8 mouse cellular contexts compared by ENCODE assay signal in the genomic region with DNA sequence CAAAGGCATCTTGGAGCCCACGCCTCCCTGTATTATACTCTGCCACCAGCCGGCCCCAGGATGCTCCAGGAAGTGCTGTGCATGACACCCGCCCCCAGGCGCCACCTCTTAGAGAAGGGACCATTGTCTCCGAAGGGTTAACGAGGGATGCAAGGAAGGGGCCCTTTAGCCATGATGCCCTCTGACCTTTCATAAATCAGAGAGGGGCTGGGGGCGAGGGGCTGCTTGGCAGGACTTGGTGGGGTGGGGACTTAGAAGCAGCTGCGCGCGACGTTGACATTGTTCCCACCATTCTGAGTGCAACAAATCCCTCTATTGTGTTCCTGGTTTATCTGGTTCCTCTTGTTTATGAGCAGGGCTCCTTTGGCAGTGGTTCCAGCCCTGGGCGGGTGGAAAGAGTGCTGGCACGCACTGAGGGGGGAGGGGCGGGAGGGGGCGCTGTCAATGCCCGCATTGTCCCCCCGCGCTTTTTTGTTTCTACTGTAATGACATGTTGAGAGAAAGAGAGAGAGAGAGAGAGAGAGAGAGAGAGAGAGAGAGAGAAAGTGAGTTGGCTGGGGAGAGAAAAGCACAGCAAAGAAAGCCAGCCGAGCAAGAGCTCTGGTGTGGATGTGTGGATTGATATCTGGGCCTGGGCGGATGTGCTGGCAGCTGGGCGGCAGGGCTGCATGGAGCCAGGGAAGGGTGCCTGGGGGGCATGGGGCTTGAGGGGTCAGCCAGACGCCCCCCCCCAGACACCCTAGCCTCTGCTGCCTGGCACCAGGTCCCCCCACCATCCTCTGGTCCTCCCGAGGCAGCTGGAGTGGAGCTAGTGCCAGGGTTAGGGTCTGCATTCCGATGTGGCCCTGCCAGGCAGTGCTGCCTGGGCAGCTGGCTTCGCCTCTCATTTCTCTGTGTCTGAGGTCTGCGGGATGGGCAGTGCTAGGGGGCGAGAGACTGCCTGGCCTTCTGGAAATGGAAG. TPM values are rescaled to one million over a fixed set of nuclear protein-coding genes. Genes with fewer than 3 reads are reported as not detected.
A peak's percentile ranks its signal among the peaks of the same experiment; 100 is the strongest.
DNase-seq lines count a peak whose midpoint lies in the region; ATAC-seq and TF ChIP-seq lines count a peak whose summit lies in the region.

No protein-coding gene starts in this region.

- H3K4me1 ChIP-seq in heart, adult 2 months (ENCODE audit: control insufficient read depth, insufficient read depth, low read length): peaks cover 3% of the 10 kb centered on the region; the same call in 1 of the 2 replicates
- H3K4me1 ChIP-seq in stomach, postnatal 0 days (replicated peaks; ENCODE audit: control insufficient read depth, insufficient read depth): 0 out of 2 replicates have a peak, but pooled peaks cover 2% of the 10 kb centered on the region

- peak overlapping the region; percentile 26; the same call in 1 of the 2 replicates for H3K9ac ChIP-seq in heart, adult 2 months (ENCODE audit: low read depth, low read length)
- peak overlapping the region; percentile 35; the same call in 1 of the 2 replicates for H3K9ac ChIP-seq in stomach, postnatal 0 days (ENCODE audit: low read length)

- no peaks in the 10 kb centered on the region for H3K27me3 ChIP-seq in heart, adult 2 months (ENCODE audit: control insufficient read depth, insufficient read depth, low read length)
- H3K27me3 ChIP-seq in stomach, postnatal 0 days (ENCODE audit: control insufficient read depth, insufficient read depth, low read length): no peaks in the 10 kb centered on the region

- H3K9me3 ChIP-seq in stomach, postnatal 0 days (ENCODE audit: control insufficient read depth, low read length): no peaks in the 10 kb centered on the region

- no peak for TF ChIP-seq EP300 in heart, adult 2 months (IDR thresholded peaks at IDR 0.05; ENCODE audit: insufficient read depth, low read depth, low read length)
- no peak for TF ChIP-seq EP300 in stomach, postnatal 0 days (optimal IDR thresholded peaks at IDR 0.05)

- H3K27ac ChIP-seq in heart, adult 2 months: peak overlapping the region; percentile 63
- peak overlapping the region; percentile 70 for H3K27ac ChIP-seq in stomach, postnatal 0 days (replicated peaks)

- intact Hi-C loops in heart, adult 2 months (cut with DNase I): no loop called here

- TF ChIP-seq CTCF in brain, embryonic 14.5 days (IDR thresholded peaks at IDR 0.05; ENCODE audit: borderline replicate concordance, extremely low read depth, insufficient read depth, insufficient read length): no peak
- no peak for TF ChIP-seq CTCF in heart, adult 2 months (IDR thresholded peaks at IDR 0.05)
- TF ChIP-seq CTCF in stomach, postnatal 0 days (IDR thresholded peaks at IDR 0.05; ENCODE audit: low read depth): no peak

- H3K4me3 ChIP-seq in heart, adult 2 months: no peak overlapping the region
- H3K4me3 ChIP-seq in stomach, postnatal 0 days (ENCODE audit: low read depth, low read length): no peak overlapping the region

- WGBS in heart, adult 2 months: 29% methylated on average over 27 of the region's 27 CpGs
- 32% methylated on average over 27 of the region's 27 CpGs for WGBS in stomach, postnatal 0 days

- peak; percentile 44; the same call in 1 of the 2 replicates for ATAC-seq in frontal cortex, adult (ENCODE audit: low TSS enrichment)
- peak; percentile 49; the same call in 1 of the 2 replicates for ATAC-seq in stomach, postnatal 0 days (ENCODE audit: low FRiP score, low TSS enrichment)

- peak overlapping the region; percentile 29 for H3K4me2 ChIP-seq in stomach, postnatal 0 days (replicated peaks; ENCODE audit: low read depth)

- no peaks in the 10 kb centered on the region for H3K36me3 ChIP-seq in heart, adult 2 months (ENCODE audit: control insufficient read depth, insufficient read depth, low read length)
- H3K36me3 ChIP-seq in stomach, postnatal 0 days (ENCODE audit: control insufficient read depth, insufficient read depth, low read length): no peaks in the 10 kb centered on the region

- no peak for TF ChIP-seq POLR2A in brain, embryonic 14.5 days (IDR thresholded peaks at IDR 0.05; ENCODE audit: borderline replicate concordance, extremely low read depth, insufficient read depth, insufficient read length, poor library complexity, severe bottlenecking)
- no peak for TF ChIP-seq POLR2A in heart, adult 2 months (IDR thresholded peaks at IDR 0.05; ENCODE audit: insufficient read depth, low read depth, low read length)

- no peak for DNase-seq in frontal cortex, postnatal 14 days (ENCODE audit: low spot score in 2 of 2)
- DNase-seq in brain, embryonic 14.5 days (ENCODE audit: low read depth): peak; percentile 94
- peak; percentile 34 to 49 for DNase-seq in heart, adult 2 months
- peak; percentile 82 for DNase-seq in layer of hippocampus, adult 9-11 months
- peak; percentile 66 to 79 for DNase-seq in lung, postnatal 4 days
- peak; percentile 52 for DNase-seq in stomach, postnatal 0 days (ENCODE audit: low spot score)
- no peak for DNase-seq in thymus, postnatal 10 days (ENCODE audit: low spot score in 2 of 2)

- H3K79me2 ChIP-seq in heart, adult 2 months (replicated peaks; ENCODE audit: control insufficient read depth, insufficient read depth, low read length): no peaks in the 10 kb centered on the region

RNA-seq across cellular contexts. Expression of gene Sox10, which starts 28.1 kb away (rescaled TPM):
- polyA plus RNA-seq in brain, embryonic 14.5 days (2012; rRNA removed): 5.6 and 11.3 TPM in 2 replicates
- 1 to 10 TPM; 1.1 to 1.3 TPM for total RNA-seq in heart, adult 2 months (2021)
- 4.5 and 4.9 TPM in 2 replicates for polyA plus RNA-seq in heart, adult 2 months (2012; rRNA removed)
- 3.6 and 3.9 TPM in 2 replicates for polyA plus RNA-seq in stomach, postnatal 0 days (2015; fragmentation: Nextera tagmentation; extraction: Ambion mirVana)

RNA-seq across cellular contexts. Expression of gene Pick1, which starts 35.8 kb away (rescaled TPM):
- polyA plus RNA-seq in brain, embryonic 14.5 days (2012; rRNA removed): 102 and 109 TPM in 2 replicates
- total RNA-seq in heart, adult 2 months (2021): 10 to 100 TPM; 21.3 to 24.0 TPM
- polyA plus RNA-seq in heart, adult 2 months (2012; rRNA removed): 27.7 and 35.5 TPM in 2 replicates
- 25.7 and 26.7 TPM in 2 replicates for polyA plus RNA-seq in stomach, postnatal 0 days (2015; fragmentation: Nextera tagmentation; extraction: Ambion mirVana)

RNA-seq across cellular contexts. Expression of gene Gm49486, which starts 36.0 kb away (rescaled TPM):
- polyA plus RNA-seq in brain, embryonic 14.5 days (2012; rRNA removed): 1.9 and 2.5 TPM in 2 replicates
- 1 to 10 TPM in 1 of 2 experiments, under 1 TPM in 1; 0.61 to 1.4 TPM for total RNA-seq in heart, adult 2 months (2021)
- polyA plus RNA-seq in heart, adult 2 months (2012; rRNA removed): 0.39 and 0.59 TPM in 2 replicates
- 0.23 and 0.27 TPM in 2 replicates for polyA plus RNA-seq in stomach, postnatal 0 days (2015; fragmentation: Nextera tagmentation; extraction: Ambion mirVana)

RNA-seq across cellular contexts. Expression of gene 1700088E04Rik, which starts 52.1 kb away (rescaled TPM):
- polyA plus RNA-seq in brain, embryonic 14.5 days (2012; rRNA removed): 14.4 and 15.9 TPM in 2 replicates
- total RNA-seq in heart, adult 2 months (2021): 1 to 10 TPM; 1.8 to 2.6 TPM
- 2.8 and 3.8 TPM in 2 replicates for polyA plus RNA-seq in heart, adult 2 months (2012; rRNA removed)
- polyA plus RNA-seq in stomach, postnatal 0 days (2015; fragmentation: Nextera tagmentation; extraction: Ambion mirVana): 6.4 and 7.9 TPM in 2 replicates

RNA-seq across cellular contexts. Expression of gene Polr2f, which starts 52.4 kb away (rescaled TPM):
- 143 and 166 TPM in 2 replicates for polyA plus RNA-seq in brain, embryonic 14.5 days (2012; rRNA removed)
- total RNA-seq in heart, adult 2 months (2021): 100 to 1,000 TPM; 126 to 145 TPM
- polyA plus RNA-seq in heart, adult 2 months (2012; rRNA removed): 48.6 and 50.9 TPM in 2 replicates
- polyA plus RNA-seq in stomach, postnatal 0 days (2015; fragmentation: Nextera tagmentation; extraction: Ambion mirVana): 308 and 320 TPM in 2 replicates

Comparison
In these comparisons a context has a peak if more than half of its experiments do, and no peak if none do; other contexts are left out.
1. DNase-seq: peak in brain, embryonic 14.5 days (single experiment), heart, adult 2 months (2 of 2), layer of hippocampus, adult 9-11 months (single experiment), lung, postnatal 4 days (2 of 2) and stomach, postnatal 0 days (single experiment); none in frontal cortex, postnatal 14 days (0 of 2) and thymus, postnatal 10 days (0 of 2).